Mouse (Mus musculus) cerebellum, adult 2 months (tissue): ENCODE results near the gene Tnk1.

Experiments
- CTCF ChIP-seq: fragments of 200-500 bp; IDR thresholded peaks from 2 replicates; pipeline ENCODE4 v1.5.1; 2011; ENCODE audit warnings: low read depth, mild to moderate bottlenecking, control low read depth, low read length, moderate library complexity, borderline replicate concordance; ENCODE audit not compliant: insufficient read depth
- POLR2A ChIP-seq: fragments of 200-500 bp; IDR thresholded peaks from 2 replicates; pipeline ENCODE4 v1.6.1; 2011; ENCODE audit warnings: low read length, control low read depth, borderline replicate concordance; ENCODE audit not compliant: insufficient read depth

DNA sequence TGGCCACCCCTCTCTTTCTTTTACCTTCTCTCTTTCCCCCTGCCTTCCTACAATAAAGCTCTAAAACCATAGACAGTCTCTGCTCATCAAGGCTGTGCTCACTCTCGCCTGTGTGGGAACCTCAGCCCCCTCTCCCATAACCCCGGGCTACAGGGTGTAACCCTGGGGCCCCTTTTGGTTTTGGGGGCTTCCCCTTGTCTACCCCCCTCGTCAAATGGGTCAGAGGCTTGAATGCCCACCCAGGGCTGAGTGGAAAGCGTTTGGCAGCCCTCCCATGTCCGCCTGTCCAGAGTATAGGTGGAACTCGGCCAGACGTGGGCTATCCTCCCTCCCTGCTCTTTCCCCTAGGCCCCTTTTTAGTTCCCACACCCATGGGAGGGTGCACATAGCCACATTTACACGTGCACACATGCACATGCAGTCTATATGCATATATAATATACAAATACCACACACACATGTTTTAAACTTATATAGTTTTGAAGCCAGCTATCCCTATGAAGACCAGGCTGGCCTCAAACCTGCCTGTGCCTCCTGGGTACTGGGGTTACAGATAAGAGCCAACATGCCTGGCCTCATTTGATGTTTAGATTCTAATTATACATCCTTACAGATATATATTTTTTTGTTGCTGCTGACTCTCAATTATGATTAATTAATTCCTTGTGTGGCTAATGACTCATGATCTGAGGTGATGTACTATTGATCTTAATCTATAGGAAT is 5.8 kb upstream of the Tnk1 start:
- TF ChIP-seq POLR2A: no peak
- TF ChIP-seq CTCF: no peak
